Mouse (Mus musculus) fibroblast of lung, adult 2 months (primary cell): ENCODE measurements around the gene Eif3b.
"Not testable (repeated sequence)": the region's sequence is repeated elsewhere in the genome, so short reads cannot be mapped to it uniquely, and the experiment has no call there.

Experiments used
- DNase-seq: peaks from one replicate; pipeline ENCODE4 v3.0.0-alpha.2; 2011; ENCODE audit warnings: low read depth

Eif3b gene

DNA sequence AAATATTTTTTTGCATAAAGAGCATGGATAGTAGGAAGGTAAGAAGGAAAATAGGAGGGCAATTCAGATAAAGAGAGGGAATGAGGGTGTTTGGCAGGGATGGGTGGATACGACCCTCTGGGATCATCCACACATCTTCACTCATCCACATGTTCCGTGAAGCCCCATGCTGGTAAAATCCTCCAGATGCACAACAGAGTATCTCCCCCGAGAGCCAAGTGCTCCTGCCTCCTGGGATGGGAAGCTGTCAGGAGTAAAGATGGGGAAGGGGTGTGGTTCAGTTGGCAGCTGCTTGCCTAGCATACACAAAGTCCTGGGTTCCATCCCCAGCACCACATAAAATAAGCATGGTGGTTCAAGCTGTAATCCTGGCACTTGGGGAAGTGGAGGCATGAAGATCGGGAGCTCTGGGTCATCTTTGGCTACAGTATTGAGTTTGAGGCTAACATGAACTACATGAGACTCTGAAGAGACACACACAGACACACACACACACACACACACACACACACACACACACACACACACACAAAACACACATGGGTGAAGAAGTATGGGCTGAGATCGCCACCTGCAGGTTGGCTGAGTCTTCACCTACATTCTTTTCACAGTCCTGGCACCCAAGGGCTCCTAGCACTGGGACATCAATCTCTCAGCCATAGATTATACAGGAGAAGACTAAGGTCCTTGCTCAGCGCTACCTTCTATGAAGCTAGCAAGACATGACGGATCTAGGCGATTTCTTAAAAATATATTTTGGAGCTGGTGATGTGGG lies 22.8 kb upstream of the Eif3b start:
- no peak for DNase-seq

DNA sequence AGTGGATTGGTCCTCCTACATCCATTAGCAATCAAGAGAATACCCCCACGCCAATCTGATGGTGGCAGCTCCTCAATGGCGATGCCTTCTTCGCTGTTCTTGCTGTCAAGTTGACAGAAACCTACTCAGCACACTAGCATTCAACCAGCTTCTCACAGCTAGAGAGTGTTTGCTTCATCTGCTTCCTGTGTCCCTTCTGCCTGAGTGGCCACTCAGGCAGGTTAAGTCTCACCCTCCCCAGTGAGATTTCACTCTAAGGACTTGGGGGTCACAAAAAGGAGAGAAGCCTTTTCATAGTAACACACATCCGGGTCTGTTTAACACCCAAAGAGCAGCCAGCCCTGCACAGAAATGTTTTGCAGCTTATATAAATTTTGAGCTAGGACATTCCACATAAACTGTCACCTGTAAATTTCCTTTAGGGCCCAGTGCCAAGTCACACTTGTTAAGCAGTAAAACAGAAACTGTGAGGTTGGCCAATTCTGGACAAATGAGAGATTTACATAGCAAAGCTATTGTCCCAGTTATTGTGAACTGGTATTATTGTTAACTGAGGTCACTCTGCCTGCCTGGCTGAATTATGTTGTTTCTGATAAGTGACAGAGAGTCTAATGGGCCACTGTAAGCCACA lies 16.4 kb upstream of the Eif3b start:
- DNase-seq: no peak

DNA sequence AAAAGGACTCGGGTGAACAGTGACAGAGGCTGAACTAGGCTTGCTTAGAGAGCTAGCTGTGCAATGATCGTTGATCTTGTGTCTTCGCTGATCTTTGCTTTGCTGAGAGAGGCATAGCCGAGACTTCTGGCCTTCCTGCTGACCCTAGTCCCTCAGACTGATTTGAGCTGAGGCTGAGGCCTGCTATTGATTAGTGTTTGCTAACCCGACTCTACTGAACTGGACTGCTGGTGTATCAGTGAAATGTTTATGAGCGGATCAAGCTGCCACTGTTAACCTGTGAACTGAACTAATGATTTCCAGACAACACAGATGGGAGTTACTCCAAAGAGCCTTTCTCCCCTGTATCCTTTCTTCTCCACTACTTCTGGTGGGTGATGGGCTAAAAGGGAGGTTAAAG lies 14.0 kb upstream of the Eif3b start:
- DNase-seq: no peak

DNA sequence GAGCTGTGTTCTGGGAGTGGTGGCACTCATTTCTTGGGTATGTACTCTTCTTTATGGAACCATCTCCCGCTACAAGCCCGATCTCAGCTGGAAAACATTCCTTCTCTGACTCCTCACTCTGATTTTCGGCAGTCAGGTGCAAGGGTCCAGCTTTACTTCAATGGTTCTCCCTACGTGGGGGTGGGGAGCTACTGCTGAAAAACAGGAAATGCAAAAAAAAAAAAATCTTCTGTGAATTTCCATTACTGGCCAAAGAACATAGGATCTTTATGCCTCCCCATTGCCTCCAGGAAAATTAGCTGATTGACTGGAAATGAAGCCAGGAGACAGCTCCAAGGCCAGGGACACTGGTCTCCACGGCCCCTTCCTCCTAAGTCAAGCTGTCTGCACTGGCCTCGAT lies 12.5 kb upstream of the Eif3b start:
- DNase-seq: no peak

DNA sequence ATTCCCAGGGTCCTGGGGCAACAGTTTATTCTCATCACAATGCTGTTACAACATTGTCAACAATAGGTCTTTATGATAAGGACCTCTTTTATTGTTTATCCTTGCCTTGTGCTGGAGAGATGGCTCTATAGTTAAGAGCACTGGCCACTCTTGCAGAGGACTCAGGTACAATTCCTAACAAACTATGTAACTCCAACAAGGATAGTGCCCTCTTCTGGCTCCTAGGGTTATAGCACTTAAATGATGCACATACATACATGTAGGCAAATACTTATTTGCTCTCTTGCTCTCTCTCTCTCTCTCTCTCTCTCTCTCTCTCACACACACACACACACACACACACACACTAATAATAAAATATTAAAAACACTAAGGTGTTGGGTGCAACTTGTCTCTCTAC lies 10.3 kb upstream of the Eif3b start:
- no peak for DNase-seq

DNA sequence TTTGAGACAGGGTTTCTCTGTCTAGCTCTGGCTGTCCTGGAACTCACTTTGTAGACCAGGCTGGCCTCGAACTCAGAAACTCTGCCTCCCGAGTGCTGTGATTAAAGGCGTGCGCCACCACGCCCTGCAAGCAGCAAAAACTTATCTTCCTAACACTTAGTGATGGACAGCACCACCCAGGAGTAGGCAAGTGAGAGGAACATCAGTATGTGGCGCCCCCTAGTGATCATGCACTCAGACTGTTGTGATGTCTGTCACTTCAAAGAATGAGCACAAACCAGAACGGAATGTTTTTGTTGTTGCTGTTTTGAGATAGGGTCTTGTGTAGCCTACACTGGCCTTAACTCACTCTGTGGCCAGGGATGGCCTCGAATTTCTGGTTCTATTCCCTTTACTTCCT lies 7.8 kb upstream of the Eif3b start:
- no peak for DNase-seq

DNA sequence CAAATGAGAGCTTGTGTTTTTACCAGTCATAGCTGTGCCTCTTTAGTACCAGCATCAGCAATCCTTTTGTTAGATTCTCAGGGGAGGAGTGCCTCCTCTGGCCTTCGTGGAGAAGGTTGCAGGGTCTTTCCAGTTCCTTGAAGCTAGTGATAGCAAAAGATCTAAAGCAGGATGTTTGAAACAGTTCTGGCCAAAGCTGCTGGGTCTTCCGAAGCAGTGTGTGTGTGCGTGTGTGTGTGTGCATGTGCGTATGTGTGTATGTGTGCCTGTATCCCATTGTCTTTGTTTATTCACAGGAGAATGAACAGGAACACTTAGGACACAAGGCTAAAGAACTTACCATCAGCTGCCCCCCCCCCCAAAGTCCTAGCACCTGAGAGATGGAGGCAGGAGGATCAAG lies 4.5 kb upstream of the Eif3b start:
- no peak for DNase-seq

DNA sequence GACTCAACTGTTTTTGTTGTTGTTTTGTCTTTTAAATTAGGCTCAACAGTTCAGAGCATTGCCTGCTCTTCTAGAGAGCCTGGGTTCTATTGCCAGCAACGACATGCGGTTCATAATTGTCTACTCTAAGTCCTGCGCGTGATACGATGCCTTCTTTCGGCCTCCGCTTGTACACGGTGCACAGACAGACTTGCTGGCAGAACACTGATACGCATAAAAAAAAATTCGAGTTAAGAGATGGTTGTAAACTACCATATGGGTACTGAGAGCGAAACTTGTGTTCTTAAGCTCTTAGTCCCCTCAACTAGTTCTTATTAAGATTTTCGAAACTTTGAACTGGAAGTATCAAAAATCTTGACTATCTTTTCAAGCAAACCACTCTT lies 1.0 kb upstream of the Eif3b start:
- no peak for DNase-seq

DNA sequence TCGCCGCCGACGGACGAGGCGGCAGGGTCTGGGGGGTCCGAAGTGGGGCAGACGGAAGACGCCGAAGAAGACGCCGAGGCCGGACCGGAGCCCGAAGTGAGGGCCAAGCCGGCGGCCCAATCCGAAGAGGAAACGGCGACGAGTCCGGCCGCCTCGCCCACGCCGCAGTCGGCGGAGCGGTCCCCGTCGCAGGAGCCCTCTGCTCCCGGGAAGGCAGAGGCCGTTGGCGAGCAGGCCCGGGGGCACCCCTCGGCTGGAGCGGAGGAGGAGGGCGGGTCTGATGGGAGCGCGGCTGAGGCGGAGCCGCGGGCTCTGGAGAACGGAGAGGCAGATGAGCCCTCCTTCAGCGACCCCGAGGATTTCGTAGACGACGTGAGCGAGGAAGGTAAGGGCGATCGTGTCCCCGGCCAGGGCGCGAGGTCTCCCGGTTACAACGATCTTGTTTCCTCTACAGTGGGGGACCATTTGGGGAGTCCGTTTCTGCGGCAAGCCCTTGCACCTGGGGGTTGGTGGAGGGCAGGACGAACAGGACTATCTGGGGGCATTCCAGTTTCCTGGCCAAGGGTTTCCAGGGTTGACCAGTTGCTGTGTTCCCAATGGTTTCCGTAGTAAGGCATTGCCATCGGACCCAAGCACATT lies 433 bp downstream of the Eif3b start:
- DNase-seq: no peak

DNA sequence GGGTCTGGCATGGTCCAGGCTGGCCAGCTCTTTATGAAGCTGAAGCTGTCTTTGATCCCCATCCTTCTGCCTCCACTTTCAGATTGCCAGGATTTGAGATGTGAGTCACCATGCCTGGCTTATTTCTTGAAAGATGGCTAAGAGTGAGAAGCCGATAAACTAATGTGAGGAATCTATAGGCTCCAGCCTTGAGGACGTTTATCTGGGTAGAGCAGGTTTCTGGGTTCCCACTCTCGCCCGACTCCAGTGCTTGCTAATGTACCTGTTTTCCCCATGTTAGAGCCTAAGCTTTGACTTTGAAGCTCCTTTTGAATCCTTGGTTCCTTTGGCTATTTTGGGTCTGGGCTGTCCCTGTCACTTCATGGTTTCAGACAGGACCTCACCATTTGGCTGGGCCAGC lies 1.5 kb downstream of the Eif3b start:
- no peak for DNase-seq

DNA sequence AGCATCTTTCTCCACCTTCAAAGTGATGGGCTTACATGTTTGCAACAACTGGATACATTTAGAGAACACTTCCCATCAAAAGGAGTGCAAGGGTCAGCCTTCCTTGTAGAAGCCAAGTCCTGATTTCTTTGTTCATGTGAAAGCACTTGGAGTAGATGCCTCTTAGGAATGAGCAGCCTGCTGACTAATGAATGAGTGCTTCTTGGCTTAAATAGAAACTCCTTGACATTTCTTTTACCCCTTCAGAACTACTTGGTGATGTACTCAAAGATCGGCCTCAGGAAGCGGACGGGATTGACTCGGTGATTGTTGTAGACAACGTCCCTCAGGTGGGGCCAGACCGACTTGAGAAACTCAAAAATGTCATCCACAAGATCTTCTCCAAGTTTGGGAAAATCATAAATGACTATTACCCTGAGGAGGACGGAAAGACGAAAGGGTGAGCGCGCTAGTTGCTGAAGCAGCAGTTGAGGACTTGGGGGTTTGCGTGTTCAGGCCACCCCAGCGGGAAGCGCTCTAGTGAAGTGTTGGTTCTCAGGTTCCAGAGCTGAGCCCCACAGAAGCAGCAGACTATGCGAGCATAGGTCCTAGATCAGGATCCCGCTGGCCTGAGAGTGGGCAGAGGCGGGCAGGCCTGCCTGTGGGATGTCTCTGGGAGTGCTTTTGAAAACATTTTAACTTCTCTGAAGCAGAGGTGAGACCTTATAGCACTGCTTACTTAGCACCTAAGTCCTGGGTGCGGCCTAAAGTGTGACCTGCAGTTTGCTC lies 6.1 kb downstream of the Eif3b start:
- DNase-seq: no peak

DNA sequence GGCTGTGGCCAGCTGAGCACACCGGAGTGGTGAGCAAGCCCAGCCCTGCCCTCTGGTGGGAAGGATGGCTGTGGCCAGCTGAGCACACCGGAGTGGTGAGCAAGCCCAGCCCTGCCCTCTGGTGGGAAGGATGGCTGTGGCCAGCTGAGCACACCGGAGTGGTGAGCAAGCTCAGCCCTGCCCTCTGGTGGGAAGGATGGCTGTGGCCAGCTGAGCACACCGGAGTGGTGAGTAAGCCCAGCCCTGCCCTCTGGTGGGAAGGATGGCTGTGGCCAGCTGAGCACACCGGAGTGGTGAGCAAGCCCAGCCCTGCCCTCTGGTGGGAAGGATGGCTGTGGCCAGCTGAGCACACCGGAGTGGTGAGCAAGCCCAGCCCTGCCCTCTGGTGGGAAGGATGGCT lies 20.0 kb downstream of the Eif3b start:
- DNase-seq: peak; percentile 50

DNA sequence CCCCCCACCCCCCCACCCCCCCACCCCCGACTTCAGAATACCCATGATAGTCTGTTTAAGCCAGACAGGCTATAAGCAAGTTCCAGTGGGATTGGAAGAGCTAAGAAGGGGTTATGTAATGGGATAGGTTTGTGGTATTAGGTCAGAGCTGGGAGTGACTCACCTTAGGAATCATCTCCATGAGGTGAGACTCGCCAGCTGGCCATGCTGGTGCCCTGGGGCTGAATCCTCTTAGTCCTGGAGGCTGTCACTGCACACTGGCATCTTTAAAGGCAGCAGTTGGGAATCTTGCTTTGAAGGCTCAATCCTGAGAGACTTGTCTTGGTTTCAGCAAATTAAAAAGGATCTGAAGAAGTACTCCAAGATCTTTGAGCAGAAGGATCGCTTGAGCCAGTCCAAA lies 22.3 kb downstream of the Eif3b start:
- no peak for DNase-seq

DNA sequence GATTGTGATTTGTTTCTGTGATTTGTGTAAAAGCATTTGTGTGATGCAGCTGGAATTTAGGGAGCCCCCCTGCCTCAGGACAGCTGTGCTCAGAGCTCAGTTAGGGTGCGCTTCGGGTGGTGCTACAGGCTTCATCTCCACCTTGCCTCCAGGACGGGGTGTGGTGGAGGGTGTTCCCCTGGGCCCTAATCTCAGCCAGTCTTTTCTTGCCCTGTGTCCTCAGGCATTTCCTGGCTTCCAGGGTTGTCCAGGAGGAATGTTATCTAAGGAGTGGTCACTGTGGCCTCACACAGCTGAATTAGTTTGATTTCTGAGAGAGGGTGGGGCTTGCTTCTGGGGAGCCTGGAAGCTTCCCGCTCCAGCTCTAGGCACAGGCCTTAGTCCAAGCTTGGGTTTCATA lies 24.9 kb downstream of the Eif3b start:
- no peak for DNase-seq

DNA sequence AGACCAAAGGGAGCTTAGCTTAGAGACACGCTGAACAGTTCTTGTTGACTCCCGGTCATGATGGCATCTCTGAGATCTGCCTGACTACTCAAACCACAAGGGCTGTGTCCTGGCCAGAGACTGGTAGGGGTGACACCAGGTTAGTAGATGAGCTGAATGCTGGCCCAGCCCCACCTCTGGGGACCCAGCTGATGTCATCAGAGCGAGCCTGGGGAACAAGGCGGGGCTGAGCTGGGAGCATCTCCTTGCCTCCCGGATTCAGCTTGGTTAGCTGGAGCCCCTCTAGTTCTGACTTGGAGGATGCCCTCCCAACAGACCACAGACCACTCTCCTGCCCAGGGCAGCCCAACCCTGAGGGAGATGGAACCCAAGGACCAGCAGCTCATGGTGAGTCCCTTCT lies 26.2 kb downstream of the Eif3b start, which contains the start of gene Gm4869:
TSS of gene Gm4869 (plus strand) at position 301 of the 400 bp plus-strand sequence.
- no peak for DNase-seq

DNA sequence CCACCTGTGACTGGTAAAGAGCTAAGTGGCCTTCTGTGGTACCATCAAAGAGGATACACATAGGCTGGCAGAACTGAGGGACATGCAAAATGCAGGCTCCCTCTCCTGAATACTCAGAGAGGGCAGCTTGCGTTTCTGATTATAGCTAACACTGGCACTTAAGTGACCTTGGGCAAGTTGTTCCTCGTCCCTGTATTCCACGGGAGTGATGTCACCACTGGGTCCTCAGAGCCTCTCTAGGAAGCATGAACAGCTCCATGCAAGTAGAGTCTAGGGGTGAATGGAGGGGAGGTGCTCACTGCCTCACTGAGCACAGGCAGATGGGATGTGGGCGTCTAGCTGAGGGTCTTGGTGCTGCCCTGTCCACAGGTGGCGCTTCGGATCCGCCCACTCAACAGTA lies 26.9 kb downstream of the Eif3b start:
- no peak for DNase-seq

DNA sequence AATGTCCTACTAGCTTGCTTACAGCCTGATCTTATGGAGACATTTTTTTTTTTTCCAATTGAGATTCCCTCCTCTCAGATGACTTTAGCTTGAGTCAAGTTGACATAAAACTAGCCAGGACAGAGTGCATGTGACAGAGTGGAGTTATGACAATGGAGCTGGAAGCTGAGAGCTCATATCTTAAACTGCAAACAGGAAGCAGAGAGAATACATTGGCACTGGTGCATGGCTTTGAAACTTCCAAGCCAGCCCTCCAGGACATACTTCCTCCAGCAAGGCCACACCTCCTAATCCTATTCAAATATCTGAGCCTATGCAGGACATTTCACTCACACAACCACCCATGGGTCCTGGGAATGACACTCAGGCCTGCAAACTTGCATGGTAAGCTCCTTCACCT lies 35.4 kb downstream of the Eif3b start:
- DNase-seq: no peak

DNA sequence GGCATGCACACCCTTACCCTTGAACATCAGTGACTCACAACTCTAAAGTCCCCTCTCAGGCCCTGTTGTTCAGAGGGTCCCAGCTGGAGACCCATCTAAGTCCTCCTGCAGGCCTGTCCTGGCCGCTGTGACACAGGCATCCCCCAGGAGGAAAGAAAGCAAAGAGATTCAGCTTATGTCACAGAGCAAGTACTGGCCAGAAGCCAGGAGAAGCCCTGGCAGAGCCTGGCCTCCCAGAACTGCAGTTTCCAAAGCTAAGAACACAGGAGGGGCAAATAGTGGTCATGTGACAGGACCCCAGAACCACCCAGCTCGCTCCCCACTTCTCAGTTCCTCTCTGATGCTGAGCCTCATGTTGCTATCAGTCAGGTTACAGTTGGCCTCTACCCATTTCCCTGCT lies 36.3 kb downstream of the Eif3b start:
- DNase-seq: no peak

DNA sequence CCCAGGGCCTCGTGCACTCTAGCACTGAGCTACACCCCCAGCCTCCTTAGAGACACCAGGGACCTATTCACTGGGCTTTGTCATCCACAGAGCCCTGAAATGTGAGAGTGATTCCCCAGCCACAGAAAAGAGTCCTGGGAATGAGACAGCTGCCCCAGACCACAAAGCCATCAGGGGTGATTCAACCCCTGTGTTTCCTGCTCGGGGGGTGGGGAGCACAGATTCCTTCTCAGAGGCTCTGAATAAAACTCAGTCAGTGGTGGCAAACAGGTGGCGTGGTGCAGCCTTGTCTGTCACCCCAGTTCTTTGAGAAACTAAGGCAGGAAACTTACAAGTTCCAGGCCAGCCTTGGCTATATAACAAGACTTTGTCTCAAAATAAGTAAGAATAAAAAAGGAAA lies 42.3 kb downstream of the Eif3b start:
- no peak for DNase-seq

DNA sequence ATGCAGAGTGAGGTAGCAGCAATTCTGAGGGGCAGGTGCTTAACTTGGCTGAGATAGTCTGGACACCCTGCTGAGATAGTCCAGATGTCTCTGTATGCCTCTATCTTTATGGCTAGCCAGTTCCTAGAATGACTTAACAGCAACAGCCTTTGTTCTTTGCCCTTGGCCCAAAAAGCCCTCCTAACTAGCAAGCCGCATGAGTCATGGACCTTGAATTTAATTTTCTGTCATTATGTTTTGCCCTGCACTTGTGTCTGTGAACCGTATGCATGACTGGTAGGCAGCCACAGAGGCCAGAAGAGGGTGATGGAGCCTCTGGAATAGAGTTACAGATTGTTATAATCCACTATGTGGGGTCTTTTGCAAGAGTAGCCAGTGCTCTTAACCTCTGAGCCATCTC lies 44.0 kb downstream of the Eif3b start:
- DNase-seq: not testable (repeated sequence)

DNA sequence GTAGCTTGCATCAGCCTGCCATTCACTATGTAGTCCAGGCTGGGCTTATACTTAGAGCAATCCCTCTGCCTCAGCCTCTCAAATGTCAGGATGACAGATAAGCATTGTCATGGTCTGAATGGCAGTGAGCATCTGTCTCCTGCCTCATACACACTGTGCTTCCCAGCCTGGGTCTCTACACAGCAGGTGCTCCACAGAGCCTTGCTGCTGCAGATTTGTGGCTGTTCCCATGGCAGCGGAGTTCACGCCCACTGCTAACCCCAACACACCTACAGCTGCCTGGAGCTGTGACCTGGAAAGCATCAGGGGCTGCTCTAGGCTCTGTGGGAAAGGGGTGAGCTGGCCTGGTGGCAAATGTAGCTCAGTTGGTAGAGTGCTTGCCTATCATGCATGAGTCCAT lies 45.8 kb downstream of the Eif3b start:
- DNase-seq: no peak

DNA sequence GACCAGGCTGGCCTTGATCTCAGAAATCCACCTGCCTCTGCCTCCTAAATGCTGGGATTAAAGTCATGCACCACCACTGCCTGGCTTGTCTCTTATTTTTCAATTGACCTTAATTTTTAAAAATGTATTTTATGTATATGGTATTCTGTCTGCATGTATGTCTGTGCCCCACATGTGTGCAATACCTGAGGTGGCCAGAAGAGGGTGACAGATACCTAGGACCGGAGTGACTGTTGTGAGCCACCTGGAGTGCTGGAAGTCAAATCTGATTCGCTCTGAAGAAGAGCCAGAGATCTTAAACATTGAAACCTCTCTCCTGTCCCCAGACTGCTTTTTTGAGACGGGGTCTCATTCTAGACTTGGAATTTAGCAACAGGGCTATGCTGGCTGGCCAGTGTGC lies 53.2 kb downstream of the Eif3b start:
- DNase-seq: no peak

DNA sequence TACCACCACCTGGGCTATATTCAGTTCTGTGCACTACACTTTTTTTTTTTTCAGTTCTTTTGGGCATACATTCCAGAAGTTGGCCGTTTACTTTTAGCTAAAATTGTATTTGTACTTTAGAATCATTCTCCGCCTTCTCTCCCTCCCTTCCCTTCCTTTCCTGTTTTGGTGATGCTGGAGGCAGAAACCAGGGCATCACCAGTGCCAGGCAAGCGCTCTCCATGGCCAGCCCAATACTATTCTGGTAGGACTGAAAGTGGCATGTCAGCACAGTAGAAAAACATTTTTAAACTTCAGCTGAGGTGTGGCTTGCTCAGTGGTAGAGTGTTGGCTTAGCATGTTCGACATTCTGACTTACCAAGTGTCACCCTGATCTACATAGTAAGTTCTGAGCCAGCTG lies 62.3 kb downstream of the Eif3b start:
- DNase-seq: no peak
